Mouse (Mus musculus) urinary bladder, postnatal 4 days (tissue): ENCODE data around the gene Elmod2.
"Not testable (repeated sequence)": the region's sequence is repeated elsewhere in the genome, so short reads cannot be mapped to it uniquely, and the experiment has no call there.

ENCODE experiments used
- DNase-seq, 2 experiments: peaks; one replicate each; pipeline ENCODE4 v3.0.0; 2021 to 2022; ENCODE audit warnings: low spot score in 2 of 2

Elmod2 gene

DNA sequence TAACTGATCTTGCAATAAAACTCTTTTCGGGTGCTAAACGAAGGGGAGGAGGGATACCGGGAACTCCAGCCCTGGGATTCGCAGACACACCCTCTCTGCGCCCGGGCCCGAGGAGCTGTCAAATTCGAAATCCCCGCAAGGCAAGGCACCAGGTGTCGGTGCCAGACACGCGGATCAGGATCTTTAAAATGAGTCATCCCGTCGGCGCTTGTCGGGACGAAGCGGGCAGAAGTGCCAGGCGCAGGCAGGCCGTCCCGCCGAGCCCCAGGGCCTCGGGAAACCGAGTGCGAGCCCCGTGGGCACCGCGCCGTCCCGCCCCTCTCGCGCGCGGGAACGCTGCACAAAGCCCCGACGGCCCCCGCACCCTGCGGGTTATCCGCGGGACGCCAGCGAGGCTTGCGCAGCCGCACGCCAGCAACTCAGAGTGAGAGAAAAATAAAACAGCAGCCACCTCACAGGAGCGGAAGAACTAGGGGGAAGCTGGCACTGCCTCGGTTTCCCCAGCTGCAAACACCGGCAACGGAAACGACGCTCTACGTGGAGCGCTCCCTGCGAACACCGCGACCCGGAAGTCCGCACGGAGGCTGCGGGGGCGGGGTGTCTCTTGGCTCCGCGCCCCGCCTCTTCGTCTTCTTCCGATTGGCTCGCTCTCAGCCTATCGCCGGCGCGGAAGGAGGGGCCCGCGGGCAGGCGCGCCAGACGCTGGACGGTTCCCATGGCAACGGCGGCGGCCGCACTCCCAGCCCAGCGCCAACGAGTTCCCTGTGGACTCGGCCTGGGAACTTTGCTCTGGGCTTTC, at the start of gene Elmod2:
TSS of gene Elmod2 (minus strand) at position 588 of the 799 bp plus-strand sequence.
- DNase-seq: peak; percentile 97 to 98

DNA sequence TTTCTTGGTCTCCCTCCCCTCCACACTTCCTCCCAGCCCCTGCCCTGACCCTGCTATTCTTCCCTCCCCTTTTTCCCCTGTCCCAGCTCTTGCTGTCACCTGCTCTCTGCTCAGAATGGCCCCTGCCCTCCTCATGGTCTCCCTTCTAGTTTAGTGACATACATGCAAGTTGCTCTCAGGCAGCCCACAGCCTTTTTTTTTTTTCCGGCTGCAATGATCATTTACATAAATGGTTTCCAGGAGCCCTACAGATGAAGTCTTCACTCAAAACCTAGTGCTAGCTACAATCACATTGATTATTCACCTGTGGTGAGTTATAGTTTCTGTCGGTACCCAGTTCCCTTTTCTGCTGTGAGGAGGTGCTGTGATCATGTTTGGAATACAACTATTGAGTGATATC, 48.7 kb upstream of the Elmod2 start:
- DNase-seq: no peak

DNA sequence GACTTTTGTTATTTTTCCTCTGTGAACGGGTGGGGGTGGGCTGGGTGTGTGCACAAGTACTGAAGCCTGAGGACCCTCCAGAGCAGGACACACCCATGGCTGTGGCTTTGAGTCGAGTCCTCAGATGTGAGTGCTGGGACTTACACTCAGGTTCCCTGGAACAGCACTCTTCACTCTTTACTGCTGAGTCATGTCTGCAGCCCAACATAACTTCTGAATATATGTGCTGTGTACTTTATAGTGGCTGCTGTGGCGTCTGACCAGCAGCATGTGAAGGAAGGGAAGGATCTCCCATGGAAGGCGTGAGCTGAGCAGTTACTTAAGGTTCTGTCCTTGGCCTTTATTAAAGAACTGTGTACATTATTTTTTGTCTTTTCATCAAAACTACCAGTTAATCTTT, 47.9 kb upstream of the Elmod2 start:
- DNase-seq: no peak

DNA sequence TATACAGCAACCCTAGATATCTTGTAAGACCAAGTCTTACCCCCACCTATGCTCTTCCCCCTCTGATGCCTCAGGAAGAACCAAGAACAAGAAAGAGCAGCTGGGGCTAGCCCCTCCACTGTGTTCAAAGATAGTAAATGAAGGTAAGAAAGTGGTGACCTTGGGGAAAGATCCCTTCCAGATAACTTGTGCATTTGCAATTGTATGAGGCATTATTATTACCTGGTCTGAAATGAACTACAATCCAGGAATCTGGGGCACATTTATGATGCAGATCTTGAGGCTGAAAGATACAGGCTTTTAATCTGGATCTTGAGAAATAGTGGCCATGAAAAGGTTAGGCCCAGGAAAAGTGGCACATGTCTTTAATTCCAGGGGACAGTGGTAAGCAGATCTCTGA, 44.9 kb upstream of the Elmod2 start:
- no peak for DNase-seq

DNA sequence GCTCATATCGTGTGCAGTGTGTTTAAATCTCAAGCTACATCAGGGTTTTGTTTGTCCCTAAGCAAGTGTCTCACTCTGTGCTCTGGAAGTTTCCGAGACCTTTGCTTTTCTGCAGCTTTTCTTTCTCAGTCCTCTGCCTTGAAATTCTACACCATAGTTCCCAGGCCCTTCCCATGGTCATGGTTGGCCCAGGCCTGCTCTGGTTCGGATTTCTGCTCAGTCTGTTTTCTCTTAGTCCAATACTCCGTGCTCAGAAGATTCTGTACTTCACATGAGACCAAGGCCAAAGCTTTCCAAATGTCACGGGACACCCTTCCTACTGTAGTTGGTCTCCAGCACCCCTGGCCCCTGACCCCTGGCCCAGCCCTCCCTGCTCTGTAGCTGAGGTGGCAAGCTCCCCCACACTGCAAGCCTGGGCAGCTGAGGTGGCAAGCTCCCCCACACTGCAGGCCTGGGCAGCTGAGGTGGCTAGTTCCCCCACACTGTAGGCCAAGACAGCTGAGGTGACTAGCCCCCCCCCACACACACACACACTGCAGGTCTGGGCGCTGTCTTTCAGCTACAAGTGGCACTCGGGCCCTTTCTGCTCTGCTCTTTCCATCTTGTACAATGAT, 31.0 kb upstream of the Elmod2 start:
- no peak for DNase-seq

DNA sequence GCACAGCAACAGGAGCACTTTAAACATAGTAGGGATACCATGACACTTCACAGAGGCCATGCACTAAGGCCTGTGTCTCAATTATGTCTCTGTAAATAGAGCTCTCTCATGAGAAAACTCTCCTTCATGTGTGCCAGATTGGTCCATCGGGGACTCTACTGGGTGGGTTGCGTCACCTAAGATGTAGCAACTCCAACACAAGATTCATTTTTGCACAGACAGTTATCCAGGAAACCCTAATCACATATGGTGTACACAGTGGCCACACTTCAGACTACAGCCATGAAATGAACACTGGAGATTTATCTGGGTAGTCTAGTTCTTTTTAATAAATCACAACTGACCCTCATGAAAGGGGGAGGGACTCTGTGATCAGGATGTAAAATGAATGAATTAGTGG, 19.0 kb upstream of the Elmod2 start:
- DNase-seq: no peak

DNA sequence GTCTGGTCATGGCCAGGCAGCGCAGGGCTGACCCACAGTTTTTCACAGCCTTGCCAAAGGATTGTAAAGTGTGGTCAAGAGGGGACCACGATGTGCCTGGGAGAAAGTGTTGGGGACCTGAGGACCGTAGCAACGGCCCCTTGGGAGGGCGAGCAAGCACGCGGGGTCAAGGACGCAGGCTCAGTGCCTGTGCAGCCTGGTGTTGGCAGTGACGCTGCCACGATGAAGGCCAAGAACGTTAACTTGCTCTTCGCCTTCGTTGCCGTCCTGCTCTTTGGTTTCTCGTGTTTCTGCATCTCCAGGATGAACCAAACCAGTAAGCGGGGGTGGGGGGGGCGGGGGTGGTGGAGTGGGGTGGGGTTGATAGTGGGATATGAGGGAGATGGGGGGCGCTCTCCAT, 16.0 kb upstream of the Elmod2 start, which contains the start of gene Mgat4d:
TSS of gene Mgat4d (plus strand) at position 209 of the 400 bp plus-strand sequence.
- no peak for DNase-seq

DNA sequence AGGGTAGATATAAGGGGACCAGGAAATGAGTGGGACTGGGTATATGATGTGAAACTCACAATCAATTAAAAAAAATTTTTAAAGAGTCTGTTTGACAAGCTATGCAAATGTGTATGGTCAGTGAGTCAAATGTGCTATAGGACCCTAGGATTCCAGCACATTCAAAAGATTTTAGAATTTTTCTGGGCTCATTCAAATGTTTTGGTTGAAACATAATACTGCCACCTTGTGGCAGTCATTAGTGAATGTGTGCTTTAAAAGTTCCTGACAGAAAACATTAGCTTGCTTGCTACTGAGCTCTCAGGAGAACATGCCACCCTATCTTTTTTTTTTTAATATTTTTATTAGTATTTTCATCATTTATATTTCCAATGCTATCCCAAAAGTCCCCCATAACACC, 10.4 kb upstream of the Elmod2 start:
- no peak for DNase-seq

DNA sequence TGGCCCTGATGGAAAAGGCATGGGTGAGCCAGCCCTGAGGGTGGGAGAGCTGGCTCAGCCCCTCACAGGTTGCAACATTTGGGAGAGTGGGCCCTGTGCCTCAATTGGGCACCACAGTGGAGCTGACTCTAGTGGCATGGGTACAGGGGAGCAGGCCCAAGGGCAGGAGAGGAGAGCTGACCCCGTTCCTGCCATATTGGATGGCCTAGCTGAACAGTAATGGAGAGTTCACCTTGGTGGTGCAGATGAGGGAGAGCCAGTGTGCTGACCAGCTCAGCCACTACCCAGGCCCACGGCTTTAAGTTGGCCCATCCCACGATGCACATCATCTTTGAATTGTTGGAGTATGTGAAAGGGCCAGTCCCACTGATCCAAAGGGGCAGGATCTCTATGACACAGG, 9.8 kb upstream of the Elmod2 start:
- no peak for DNase-seq

DNA sequence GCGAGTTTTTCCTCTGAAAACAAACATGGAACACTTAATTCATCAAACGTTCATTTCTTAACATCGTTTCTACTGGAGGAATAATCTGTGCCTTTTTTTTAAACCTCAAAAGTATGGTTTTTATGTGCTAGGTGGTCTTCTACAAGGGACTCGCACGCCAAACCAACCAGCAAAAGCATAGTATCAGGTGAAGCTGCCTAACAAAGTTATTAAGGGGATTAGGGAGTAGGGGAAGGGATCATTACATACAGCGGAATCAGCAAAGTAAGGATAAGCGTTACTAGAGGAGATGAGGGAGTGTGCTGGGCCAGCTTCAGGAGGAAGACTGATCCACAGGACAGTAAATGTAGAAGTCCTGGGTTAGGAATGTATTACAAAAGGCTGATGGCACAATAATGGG, 578 bp upstream of the Elmod2 start:
- no peak for DNase-seq

DNA sequence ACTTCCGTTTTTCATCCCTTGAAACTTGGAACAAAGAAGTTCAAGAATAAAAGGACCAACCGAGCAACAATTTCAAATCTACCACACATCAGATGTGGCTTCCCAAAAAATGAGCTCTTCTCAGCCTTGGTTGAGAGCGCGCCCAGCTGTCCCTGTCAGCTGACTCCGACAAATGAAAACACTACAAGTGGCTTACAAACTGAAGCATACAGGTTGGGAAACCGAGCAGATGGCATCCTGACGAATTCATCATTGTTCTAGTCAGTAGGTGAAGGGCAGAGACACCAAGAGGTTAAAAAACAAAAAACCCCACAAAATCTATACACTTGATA, 753 bp downstream of the Elmod2 start:
- DNase-seq: no peak

DNA sequence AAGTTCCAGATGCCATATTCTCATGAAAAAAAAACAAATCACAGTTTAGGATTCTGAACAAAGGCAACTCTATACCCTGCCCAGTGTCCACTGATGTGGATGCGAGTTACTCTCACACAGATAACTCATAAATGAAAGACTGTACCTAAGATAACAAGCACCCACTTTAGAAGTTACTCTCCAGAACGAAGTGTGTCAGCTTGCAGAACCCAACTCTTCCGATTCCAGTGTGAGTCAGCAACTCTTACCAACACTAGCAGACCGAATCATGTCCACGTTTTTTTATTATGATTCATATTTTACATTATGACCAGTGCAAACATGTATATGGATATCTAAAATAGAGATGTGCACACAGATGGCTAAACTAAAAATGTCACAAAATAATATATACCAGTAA, 4.4 kb downstream of the Elmod2 start:
- no peak for DNase-seq

DNA sequence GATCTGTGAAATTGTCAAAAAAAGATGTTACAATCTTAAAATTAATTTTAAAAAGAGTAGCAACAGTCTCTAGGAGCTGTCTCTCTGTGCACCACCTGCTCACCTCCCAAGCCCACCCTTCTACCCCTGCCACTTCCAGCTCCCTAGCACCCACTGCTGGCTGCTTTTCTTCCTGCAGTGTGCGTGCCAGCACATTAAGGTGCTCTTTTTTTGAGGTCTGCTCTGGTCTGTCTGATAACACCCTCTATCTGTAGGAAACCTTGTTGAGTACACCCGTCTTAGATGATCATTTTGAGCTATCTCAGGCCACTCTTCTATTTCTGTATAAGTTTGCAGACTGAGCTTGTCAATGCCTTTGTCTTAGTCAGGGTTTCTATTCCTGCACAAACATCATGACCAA, 9.2 kb downstream of the Elmod2 start:
- no peak for DNase-seq

DNA sequence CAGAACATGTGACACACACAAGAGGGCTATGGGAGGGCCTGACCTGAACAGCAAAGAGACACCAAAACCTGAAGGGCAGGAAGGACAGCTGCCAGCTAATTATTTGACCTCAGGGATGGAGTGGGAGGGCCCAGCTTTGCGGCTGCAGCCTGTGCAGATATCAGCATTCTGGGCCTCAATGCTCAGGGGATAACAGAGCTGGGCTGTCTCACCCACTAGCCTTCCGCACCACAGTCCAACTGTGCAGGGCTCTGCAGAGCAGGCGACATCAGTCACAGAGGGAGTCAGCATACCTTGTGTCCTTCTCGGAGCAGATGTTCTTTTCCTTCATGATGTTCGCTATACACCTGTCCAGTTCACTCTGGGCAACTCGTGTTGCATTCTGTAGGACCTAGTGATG, 9.9 kb downstream of the Elmod2 start:
- no peak for DNase-seq

DNA sequence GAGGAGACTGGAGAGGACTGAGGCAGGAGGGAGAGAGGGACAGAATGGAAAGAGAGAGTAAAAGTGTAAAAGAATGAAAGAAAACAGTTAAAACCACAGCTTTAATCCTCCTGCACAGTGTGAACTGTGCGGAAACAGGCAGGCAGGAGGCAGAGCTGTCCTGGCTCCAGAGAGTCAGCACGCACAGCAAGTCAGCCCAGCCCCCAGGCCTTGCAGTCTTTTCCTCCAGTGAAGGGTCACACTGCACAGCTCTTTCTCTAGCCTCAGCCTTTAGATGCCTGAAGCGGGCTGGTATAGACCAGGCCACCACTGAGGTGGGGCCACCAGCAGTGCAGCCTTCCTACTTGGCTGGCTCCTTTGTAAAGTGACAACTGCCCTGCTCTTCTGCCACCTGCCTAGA, 11.7 kb downstream of the Elmod2 start:
- no peak for DNase-seq

DNA sequence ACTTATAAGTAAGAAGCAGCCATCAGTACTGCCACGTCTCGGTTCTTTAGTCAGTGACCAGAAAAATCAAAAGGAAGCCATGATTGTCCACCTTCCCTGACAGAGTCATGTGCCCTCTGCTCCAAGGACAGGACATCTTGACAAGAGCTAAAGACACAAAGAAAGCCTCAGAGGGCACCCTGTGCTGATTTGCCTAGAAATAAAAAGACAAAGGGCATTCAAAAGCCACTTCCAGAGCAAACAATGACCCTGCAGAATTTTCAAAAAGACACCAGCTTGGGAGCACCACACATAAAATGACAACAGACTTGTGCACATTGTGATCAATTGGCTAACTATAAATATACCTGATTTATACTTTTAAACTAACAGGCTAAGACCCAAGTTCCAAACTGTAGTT, 16.6 kb downstream of the Elmod2 start:
- DNase-seq: no peak

DNA sequence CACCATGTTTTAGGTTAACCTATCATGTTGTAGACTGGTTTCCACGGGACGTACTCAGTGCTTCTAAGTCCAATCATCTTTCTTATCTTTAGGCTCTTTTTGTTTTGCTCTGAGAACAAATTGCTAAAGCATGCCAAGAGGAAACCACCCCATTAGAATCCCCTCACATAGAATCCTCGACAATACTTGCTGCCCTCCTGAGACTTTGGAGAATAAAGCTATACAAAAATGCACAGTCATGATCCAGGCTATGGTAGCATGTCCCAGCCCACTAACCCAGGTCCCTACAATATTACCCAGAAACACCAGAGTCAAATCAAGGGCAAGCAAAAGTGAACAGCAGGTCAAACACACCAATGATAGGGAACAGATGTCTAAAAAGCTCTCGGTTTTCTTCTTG, 17.2 kb downstream of the Elmod2 start:
- DNase-seq: not testable (repeated sequence)

DNA sequence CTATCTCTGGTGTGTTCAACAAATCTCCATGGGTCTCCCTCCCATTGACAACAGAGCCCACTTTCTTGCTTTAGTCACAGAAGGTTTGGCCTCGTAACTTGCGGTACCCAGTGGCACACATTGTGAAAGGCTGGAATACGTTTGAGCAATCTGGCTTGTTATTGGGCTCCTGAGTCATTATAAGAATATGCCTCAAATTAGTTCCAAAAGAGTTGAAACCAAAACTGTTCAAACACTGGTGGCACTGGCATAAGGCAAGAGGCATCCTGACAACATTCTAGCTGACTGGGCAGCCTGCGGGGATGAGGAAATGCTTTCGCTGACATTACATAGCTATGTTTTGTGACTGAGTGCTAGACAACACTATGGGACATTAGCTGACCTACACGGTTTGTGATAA, 22.4 kb downstream of the Elmod2 start:
- DNase-seq: no peak

DNA sequence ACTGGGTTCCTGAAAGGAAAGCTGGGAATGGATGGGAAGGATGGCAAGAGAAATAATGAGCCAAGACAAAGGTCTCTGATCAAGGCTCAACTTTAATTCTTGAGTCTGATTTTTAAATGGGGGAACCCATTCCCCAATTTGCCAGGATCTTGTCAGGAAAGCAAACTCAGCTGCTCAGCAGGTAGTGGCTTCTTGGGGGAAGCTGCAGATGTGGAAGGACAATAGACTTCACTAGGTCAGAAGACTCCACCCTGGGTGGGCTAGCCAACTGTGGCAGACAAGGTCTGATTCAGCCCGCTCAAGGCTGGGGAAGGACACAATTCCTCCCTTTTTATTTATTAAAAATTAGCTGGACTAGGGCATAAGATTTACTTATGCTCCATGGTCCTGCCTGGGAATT, 27.3 kb downstream of the Elmod2 start:
- no peak for DNase-seq

DNA sequence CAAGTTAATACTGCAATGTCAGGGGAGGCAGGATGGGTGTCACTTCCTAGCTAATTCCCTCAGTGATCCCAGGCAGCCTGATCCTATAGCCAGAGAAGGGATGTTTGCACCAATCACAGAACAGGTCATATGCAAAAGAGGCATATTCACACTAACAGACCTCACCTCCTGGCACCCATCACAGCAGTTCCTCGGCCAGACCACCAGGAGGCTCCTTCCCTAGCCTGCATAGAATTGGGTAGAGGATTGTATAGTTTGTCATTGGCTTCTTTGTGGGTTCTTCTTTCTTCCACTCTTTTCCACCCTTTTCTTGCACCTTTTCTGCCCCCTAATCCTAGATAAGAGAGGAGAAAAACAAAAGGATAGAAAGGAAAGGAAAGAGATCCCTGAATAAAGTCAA, 32.2 kb downstream of the Elmod2 start:
- no peak for DNase-seq

DNA sequence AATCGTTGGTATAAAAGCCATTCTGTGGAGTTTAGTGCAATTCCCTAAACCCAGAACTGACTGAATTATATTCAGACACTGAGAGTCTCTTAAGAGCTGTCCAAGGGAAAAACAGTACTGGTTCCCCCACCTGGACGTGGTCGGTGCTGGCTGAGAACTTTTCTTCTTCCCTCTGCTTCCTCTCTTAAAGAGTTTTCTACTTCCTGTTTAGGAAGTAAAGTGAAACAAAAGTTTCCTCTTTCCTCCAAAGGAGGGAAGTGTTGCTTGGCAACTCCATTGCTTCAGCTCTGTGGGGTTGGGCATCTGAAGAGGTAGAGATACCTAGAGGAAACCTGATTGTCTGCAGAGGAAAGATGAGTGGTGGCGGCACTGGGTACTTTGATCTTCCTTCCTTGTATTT, 34.9 kb downstream of the Elmod2 start:
- no peak for DNase-seq

DNA sequence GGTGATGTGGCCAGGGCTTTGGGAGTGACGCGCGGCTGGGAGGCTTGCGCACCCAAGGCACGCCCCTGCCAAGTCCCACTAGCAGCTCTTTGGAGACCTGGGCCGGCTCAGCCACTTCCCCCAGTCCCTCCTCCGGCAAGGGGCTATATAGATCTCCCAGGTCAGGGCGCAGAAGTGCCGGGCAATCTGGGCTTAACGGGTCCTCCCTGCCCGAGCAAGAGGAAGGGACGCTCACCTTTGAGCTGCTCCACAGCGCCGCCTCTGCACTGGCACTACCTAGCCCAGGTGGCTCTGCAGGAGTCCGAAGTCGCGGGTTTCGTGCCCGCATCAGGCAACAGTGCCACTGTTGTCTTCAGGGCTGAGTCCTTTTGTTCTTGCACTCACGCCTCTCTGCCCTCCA, 42.1 kb downstream of the Elmod2 start, which contains the start of gene Ucp1:
TSS of gene Ucp1 (plus strand) at position 177 of the 400 bp plus-strand sequence.
- DNase-seq: no peak

DNA sequence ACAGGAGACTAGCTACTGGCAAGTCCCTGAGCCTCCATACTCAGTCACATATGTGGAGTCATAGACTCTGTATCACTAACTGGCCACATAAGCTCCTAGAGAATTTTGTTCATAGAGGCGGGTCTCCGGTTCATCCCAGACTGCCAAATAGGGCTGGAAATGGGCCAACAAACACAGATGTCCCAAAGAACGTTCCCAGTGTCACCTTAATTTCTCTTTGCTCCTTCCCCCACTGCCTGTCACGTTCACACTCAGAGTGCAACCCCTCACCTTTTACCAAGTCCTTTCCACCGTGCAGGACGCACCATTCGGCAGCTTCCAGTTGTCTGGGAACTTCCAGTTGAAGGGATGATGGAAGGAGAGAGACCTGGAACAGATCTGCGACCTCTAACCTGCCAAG, 46.9 kb downstream of the Elmod2 start:
- no peak for DNase-seq

DNA sequence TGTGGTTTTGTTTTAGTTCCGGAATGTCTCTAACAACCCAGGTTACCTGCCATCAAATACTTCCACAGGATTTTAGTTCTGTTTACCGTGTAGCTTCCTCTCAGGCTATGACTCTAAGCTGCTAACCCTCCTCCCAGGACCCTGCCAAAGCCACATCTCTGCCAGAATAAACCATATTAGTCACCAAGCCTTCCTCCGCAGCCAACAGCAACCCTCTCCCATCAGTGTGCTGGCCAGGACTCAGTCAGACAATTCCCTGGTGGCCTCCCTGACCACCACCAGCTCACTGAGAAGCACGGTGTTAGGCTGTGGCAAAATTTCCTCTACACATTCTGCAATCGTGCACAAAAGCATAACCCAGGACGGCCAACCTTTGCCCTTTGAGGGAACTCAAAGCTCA, 53.9 kb downstream of the Elmod2 start:
- no peak for DNase-seq
